Mouse (Mus musculus) CH12.LX (cell line): ENCODE results near the gene Trim71. TPM values are rescaled to one million over a fixed set of nuclear protein-coding genes. Genes with fewer than 3 reads are reported as not detected.

Experiments used
- DNase-seq: peaks from one replicate; pipeline ENCODE4 v3.0.0-alpha.2; 2013; ENCODE audit errors: extremely low read depth
- H3K27ac ChIP-seq: 2 replicates; pipeline ENCODE4 v1.5.1; 2012; ENCODE audit warnings: low read depth, mild to moderate bottlenecking, control low read depth, moderate library complexity; ENCODE audit not compliant: insufficient read depth
- H3K27me3 ChIP-seq: replicated peaks from 2 replicates; pipeline ENCODE3; 2012; ENCODE audit warnings: inconsistent platforms
- H3K36me3 ChIP-seq, 2 experiments: replicated peaks in 1 of 2; 2 replicates each; pipeline versions ENCODE3 to v1.6.1; 2012; ENCODE audit warnings: inconsistent platforms in 1 of 2, low read length in 1 of 2, mild to moderate bottlenecking in 1 of 2, mixed read lengths in 1 of 2, moderate library complexity in 1 of 2; ENCODE audit not compliant: control insufficient read depth in 1 of 2, insufficient read depth in 1 of 2
- H3K4me1 ChIP-seq, 2 experiments: 2 replicates each; pipeline ENCODE4 v1.6.1; 2012; ENCODE audit warnings: inconsistent platforms in 1 of 2, moderate library complexity in 1 of 2; ENCODE audit not compliant: insufficient read depth in 2 of 2, control insufficient read depth in 1 of 2
- H3K4me2 ChIP-seq: 2 replicates; pipeline ENCODE4 v1.6.1; 2012; ENCODE audit warnings: low read depth, mild to moderate bottlenecking, control low read depth; ENCODE audit not compliant: poor library complexity, insufficient read depth, severe bottlenecking
- H3K4me3 ChIP-seq, 3 experiments: fragments of 150-350 bp in 1 of 3; sonication (generic) in 1 of 3; replicated peaks in 1 of 3; 2 replicates each; pipeline versions ENCODE3 to v1.5.1; 2011 to 2012; ENCODE audit warnings: low read depth in 2 of 3, low read length in 2 of 3, mild to moderate bottlenecking in 2 of 3, moderate library complexity in 2 of 3, control low read depth in 1 of 3, improper control_type of control experiment in 1 of 3, inconsistent platforms in 1 of 3, mixed read lengths in 1 of 3; ENCODE audit not compliant: poor library complexity in 1 of 3
- H3K79me2 ChIP-seq: replicated peaks from 2 replicates; pipeline ENCODE4 v1.6.1; 2012; ENCODE audit warnings: mild to moderate bottlenecking, moderate library complexity; ENCODE audit not compliant: control insufficient read depth, poor library complexity, insufficient read depth, severe bottlenecking; ENCODE audit errors: extremely low read depth
- H3K9ac ChIP-seq: 2 replicates; pipeline ENCODE4 v1.6.1; 2012; ENCODE audit warnings: low read depth, mild to moderate bottlenecking, control low read depth, moderate library complexity; ENCODE audit not compliant: insufficient read depth
- H3K9me3 ChIP-seq: replicated peaks from 2 replicates; pipeline ENCODE3; 2012; ENCODE audit warnings: low read length, inconsistent platforms, mixed read lengths
- BHLHE40 ChIP-seq: IDR thresholded peaks from 2 replicates; pipeline ENCODE4 v1.6.1; 2011; ENCODE audit warnings: mild to moderate bottlenecking, low read depth, low read length, improper control_type of control experiment
- CHD1 ChIP-seq: IDR thresholded peaks from 2 replicates; pipeline ENCODE4 v1.6.1; 2012; ENCODE audit warnings: low read depth, low read length, improper control_type of control experiment, inconsistent platforms
- CHD2 ChIP-seq: IDR thresholded peaks from 2 replicates; pipeline ENCODE4 v1.6.1; 2011; ENCODE audit warnings: low read length, improper control_type of control experiment
- E2F4 ChIP-seq: IDR thresholded peaks from 2 replicates; pipeline ENCODE4 v1.6.1; 2011; ENCODE audit warnings: low read depth, low read length, improper control_type of control experiment; ENCODE audit not compliant: insufficient replicate concordance
- ELF1 ChIP-seq: IDR thresholded peaks from 2 replicates; pipeline ENCODE4 v1.6.1; 2014; ENCODE audit warnings: low read depth, mild to moderate bottlenecking, inconsistent platforms, low read length, improper control_type of control experiment
- EP300 ChIP-seq: IDR thresholded peaks from 2 replicates; pipeline ENCODE4 v1.6.1; 2011; ENCODE audit warnings: low read length, improper control_type of control experiment
- GABPA ChIP-seq: IDR thresholded peaks from 2 replicates; pipeline ENCODE4 v1.6.1; 2012; ENCODE audit warnings: low read depth, low read length, improper control_type of control experiment, inconsistent platforms; ENCODE audit not compliant: insufficient replicate concordance
- JUN ChIP-seq: IDR thresholded peaks from 2 replicates; pipeline ENCODE4 v1.6.1; 2011; ENCODE audit warnings: low read depth, mild to moderate bottlenecking, low read length, improper control_type of control experiment, moderate library complexity; ENCODE audit not compliant: insufficient read depth
- JUND ChIP-seq: conservative IDR thresholded peaks from 2 replicates; pipeline ENCODE4 v1.6.1; 2011; ENCODE audit warnings: low read depth, low read length, improper control_type of control experiment
- KAT2A ChIP-seq: IDR thresholded peaks from 2 replicates; pipeline ENCODE4 v1.6.1; 2012; ENCODE audit warnings: low read length, improper control_type of control experiment, inconsistent platforms; ENCODE audit not compliant: insufficient replicate concordance
- MAFK ChIP-seq: IDR thresholded peaks from 2 replicates; pipeline ENCODE4 v1.6.1; 2011; ENCODE audit warnings: low read length, improper control_type of control experiment; ENCODE audit not compliant: insufficient replicate concordance
- MAX ChIP-seq: IDR thresholded peaks from 2 replicates; pipeline ENCODE4 v1.6.1; 2011; ENCODE audit warnings: low read length, improper control_type of control experiment
- MAZ ChIP-seq: IDR thresholded peaks from 2 replicates; pipeline ENCODE4 v1.6.1; 2012; ENCODE audit warnings: low read depth, mild to moderate bottlenecking, inconsistent platforms, low read length, improper control_type of control experiment, moderate library complexity
- MXI1 ChIP-seq: IDR thresholded peaks from 2 replicates; pipeline ENCODE4 v1.6.1; 2011; ENCODE audit warnings: mild to moderate bottlenecking, low read depth, low read length, improper control_type of control experiment
- MYC ChIP-seq: IDR thresholded peaks from 2 replicates; pipeline ENCODE4 v1.6.1; 2011; ENCODE audit warnings: low read depth, mild to moderate bottlenecking, improper control_type of control experiment, low read length
- NRF1 ChIP-seq: IDR thresholded peaks from 2 replicates; pipeline ENCODE4 v1.6.1; 2014; ENCODE audit warnings: low read depth, mild to moderate bottlenecking, inconsistent platforms, low read length, improper control_type of control experiment, moderate library complexity
- PAX5 ChIP-seq: IDR thresholded peaks from 2 replicates; pipeline ENCODE4 v1.6.1; 2012; ENCODE audit warnings: low read length, inconsistent platforms, mixed read lengths
- POLR2AphosphoS2 ChIP-seq: IDR thresholded peaks from 2 replicates; pipeline ENCODE4 v1.6.1; 2011; ENCODE audit warnings: low read depth, low read length, improper control_type of control experiment
- RAD21 ChIP-seq: IDR thresholded peaks from 2 replicates; pipeline ENCODE4 v1.6.1; 2011; ENCODE audit warnings: low read depth, mild to moderate bottlenecking, low read length, improper control_type of control experiment, moderate library complexity
- RCOR1 ChIP-seq: conservative IDR thresholded peaks from 2 replicates; pipeline ENCODE4 v1.6.1; 2012; ENCODE audit warnings: low read depth, mild to moderate bottlenecking, inconsistent platforms, low read length, improper control_type of control experiment
- SIN3A ChIP-seq: IDR thresholded peaks from 2 replicates; pipeline ENCODE4 v1.6.1; 2012; ENCODE audit warnings: low read length, improper control_type of control experiment, inconsistent platforms
- SMC3 ChIP-seq: IDR thresholded peaks from 2 replicates; pipeline ENCODE4 v1.6.1; 2011; ENCODE audit warnings: low read depth, low read length, improper control_type of control experiment
- TBP ChIP-seq: conservative IDR thresholded peaks from 2 replicates; pipeline ENCODE4 v1.6.1; 2011; ENCODE audit warnings: low read depth, low read length, improper control_type of control experiment
- TCF12 ChIP-seq: IDR thresholded peaks from 2 replicates; pipeline ENCODE4 v1.6.1; 2014; ENCODE audit warnings: low read depth, mild to moderate bottlenecking, inconsistent platforms, low read length, improper control_type of control experiment
- UBTF ChIP-seq: IDR thresholded peaks from 2 replicates; pipeline ENCODE4 v1.6.1; 2012; ENCODE audit warnings: low read depth, mild to moderate bottlenecking, inconsistent platforms, low read length, improper control_type of control experiment, moderate library complexity
- USF1 ChIP-seq: IDR thresholded peaks from 2 replicates; pipeline ENCODE4 v1.6.1; 2014; ENCODE audit warnings: low read depth, mild to moderate bottlenecking, inconsistent platforms, low read length, improper control_type of control experiment
- USF2 ChIP-seq: conservative IDR thresholded peaks from 2 replicates; pipeline ENCODE4 v1.6.1; 2011; ENCODE audit warnings: low read depth, low read length, improper control_type of control experiment
- ZC3H11A ChIP-seq: IDR thresholded peaks from 2 replicates; pipeline ENCODE4 v1.6.1; 2012; ENCODE audit warnings: low read depth, mild to moderate bottlenecking, inconsistent platforms, low read length, improper control_type of control experiment
- ZKSCAN1 ChIP-seq: IDR thresholded peaks from 2 replicates; pipeline ENCODE4 v1.6.1; 2012; ENCODE audit warnings: low read depth, inconsistent platforms, low read length, improper control_type of control experiment, borderline replicate concordance
- ZMIZ1 ChIP-seq: IDR thresholded peaks from 2 replicates; pipeline ENCODE4 v1.6.1; 2012; ENCODE audit warnings: low read depth, mild to moderate bottlenecking, inconsistent platforms, low read length, improper control_type of control experiment
- ZNF384 ChIP-seq: IDR thresholded peaks from 2 replicates; pipeline ENCODE4 v1.6.1; 2012; ENCODE audit warnings: low read depth, low read length, improper control_type of control experiment, inconsistent platforms
- dilution Hi-C: fragments of 300-500 bp; cut with MboI; formaldehyde crosslinking; loops from 2 replicates; pipeline ENCODE4 v1.14.3; 2020; ENCODE audit warnings: low sequenced_read_pairs; ENCODE audit not compliant: extremely low pct_unique_long_range_greater_than_20kb, extremely low pct_ligation_motif_present
- in situ Hi-C: fragments of 300-500 bp; cut with MboI; formaldehyde crosslinking; loops from 3 replicates; pipeline ENCODE4 v1.14.3; 2019; ENCODE audit warnings: low sequenced_read_pairs, low pct_ligation_motif_present, low pct_unique_long_range_greater_than_20kb, mixed read lengths
- polyA plus RNA-seq: library from polyadenylated mRNA; unstranded; fragments of >175 nt; gene quantifications from 2 replicates; pipeline ENCODE4 v1.2.1, GENCODE M21; 2012; ENCODE audit warnings: low read depth; ENCODE audit not compliant: insufficient read length
- total RNA-seq, 2 experiments: library from RNA; depleted of rRNA; stranded (reverse); fragments of 300-350 nt in 1 of 2; fragments of >200 nt in 1 of 2; gene quantifications; 2 replicates each; pipeline ENCODE4 v1.2.3; 2012 to 2014

Trim71 gene
- total and polyA plus RNA-seq, 3 experiments = under 0.01 TPM; not detected in 2

DNA sequence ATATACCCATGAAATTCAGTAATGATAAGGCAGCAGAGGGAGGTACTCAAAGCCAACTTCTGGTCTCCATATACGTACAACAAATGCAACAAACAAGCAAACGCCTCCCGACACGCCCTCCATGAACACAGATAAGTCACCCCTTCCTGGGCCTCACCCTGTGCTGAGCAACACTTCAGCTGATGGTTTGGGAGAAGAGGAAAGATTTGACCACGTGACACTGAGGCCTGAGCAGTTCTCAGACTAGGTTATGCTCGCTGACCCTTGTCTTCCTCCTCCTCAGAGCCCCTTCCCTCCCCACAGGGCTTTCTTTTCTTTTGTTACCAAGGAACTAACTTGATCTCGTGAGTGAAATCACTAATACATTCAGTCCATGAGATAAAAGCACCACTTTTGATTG, 97.3 kb downstream of the Trim71 start:
- no peak overlapping the region for H3K4me2 ChIP-seq
- no peaks in the 10 kb centered on the region for H3K27me3 ChIP-seq
- H3K9me3 ChIP-seq = peaks cover 10% of the 10 kb centered on the region
- H3K9ac ChIP-seq = no peak overlapping the region
- H3K79me2 ChIP-seq = no peaks in the 10 kb centered on the region
- no peak for DNase-seq
- peaks cover 26 to 81% of the 10 kb centered on the region in 2 experiments for H3K36me3 ChIP-seq
- dilution Hi-C loops = no loop called here
- peaks cover 29 to 80% of the 10 kb centered on the region in 2 experiments for H3K4me1 ChIP-seq
- H3K4me3 ChIP-seq = no peak overlapping the region
- H3K27ac ChIP-seq = no peak overlapping the region
- in situ Hi-C loops = no loop called here
- TF ChIP-seq KAT2A (no peak), RAD21 (no peak), USF2 (peak; percentile 54), CHD1 (no peak), USF1 (peak; percentile 72), MAX (peak; percentile 17; the same call in 1 of the 2 replicates)

DNA sequence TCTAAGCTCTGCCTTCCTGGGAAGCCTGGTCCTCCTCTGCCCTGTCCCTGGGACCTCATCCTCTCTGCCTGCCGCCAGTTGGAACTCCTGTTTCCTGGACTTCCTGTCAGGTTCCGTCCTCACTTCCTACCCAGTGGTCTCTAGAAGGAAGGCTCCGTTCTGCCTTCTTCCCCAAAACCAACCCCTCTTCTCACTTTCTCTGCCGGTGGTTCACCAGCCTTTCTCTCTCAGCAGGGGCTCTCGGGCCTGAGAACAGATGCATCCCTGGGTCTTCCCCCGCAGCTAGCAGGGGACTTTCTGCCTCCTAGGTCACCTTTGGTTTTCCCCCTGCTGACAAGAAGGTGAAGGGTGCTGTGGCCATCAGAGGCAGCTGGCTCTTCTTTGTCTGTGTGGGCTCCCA, 98.7 kb downstream of the Trim71 start:
- Histone ChIP-seq H3K36me3 (peaks cover 31 to 86% of the 10 kb centered on the region in 2 experiments), H3K27ac (peak overlapping the region; percentile 91), H3K9ac (no peak overlapping the region), H3K4me2 (peak overlapping the region; percentile 25), H3K79me2 (no peaks in the 10 kb centered on the region), H3K27me3 (no peaks in the 10 kb centered on the region), H3K4me3 (peak overlapping the region in 2 of 3 experiments; percentile 29 to 33), H3K4me1 (peaks cover 25 to 79% of the 10 kb centered on the region in 2 experiments), H3K9me3 (peaks cover 10% of the 10 kb centered on the region)
- in situ Hi-C loops (no loop called here), dilution Hi-C loops (no loop called here)
- DNase-seq = peak; percentile 87
- TF ChIP-seq MXI1 = peak; percentile 77
- TF ChIP-seq ZMIZ1 = peak; percentile 87
- TF ChIP-seq POLR2AphosphoS2 = no peak
- peak; percentile 21 for TF ChIP-seq RAD21
- peak; percentile 61; the same call in 1 of the 2 replicates for TF ChIP-seq KAT2A
- TF ChIP-seq JUN = no peak
- TF ChIP-seq ZNF384 = peak; percentile 43; the same call in 1 of the 2 replicates
- TF ChIP-seq RCOR1 = peak; percentile 87
- TF ChIP-seq CHD2 = peak; percentile 79
- TF ChIP-seq CHD1 = 0 out of 2 replicates have a peak, but pooled peaks have one; percentile 55
- peak; percentile 54; the same call in 1 of the 2 replicates for TF ChIP-seq MAFK
- 0 out of 2 replicates have a peak, but pooled peaks have one; percentile 7 for TF ChIP-seq USF2
- TF ChIP-seq ELF1 = peak; percentile 79
- TF ChIP-seq BHLHE40 = peak; percentile 87
- TF ChIP-seq GABPA = no peak
- 0 out of 2 replicates have a peak, but pooled peaks have one; percentile 23 for TF ChIP-seq TBP
- TF ChIP-seq JUND = no peak
- TF ChIP-seq EP300 = peak; percentile 81
- peak; percentile 87 for TF ChIP-seq MAZ
- TF ChIP-seq ZKSCAN1 = no peak
- peak; percentile 95 for TF ChIP-seq TCF12
- TF ChIP-seq E2F4 = 0 out of 2 replicates have a peak, but pooled peaks have one; percentile 21
- TF ChIP-seq MYC = peak; percentile 65; the same call in 1 of the 2 replicates
- 0 out of 2 replicates have a peak, but pooled peaks have one; percentile 55 for TF ChIP-seq MAX
- no peak for TF ChIP-seq ZC3H11A
- no peak for TF ChIP-seq PAX5
- TF ChIP-seq NRF1 = peak; percentile 47; the same call in 1 of the 2 replicates
- TF ChIP-seq SIN3A = peak; percentile 86
- TF ChIP-seq UBTF = peak; percentile 96
- peak; percentile 47 for TF ChIP-seq SMC3
